Mouse (Mus musculus) C2C12 (cell line): ENCODE measurements around the gene Slc25a20.

ENCODE experiments used
- CTCF ChIP-seq: IDR thresholded peaks from one replicate; pipeline ENCODE4 v1.5.1; 2011; ENCODE audit not compliant: control insufficient read depth, insufficient read depth, insufficient read length
- FOSL1 ChIP-seq: IDR thresholded peaks from one replicate; pipeline ENCODE4 v1.8.0; 2011; ENCODE audit warnings: mild to moderate bottlenecking, low read length; ENCODE audit not compliant: poor library complexity, insufficient read depth, severe bottlenecking

- no peak for TF ChIP-seq CTCF
- TF ChIP-seq FOSL1 = no peak
Observed at GRCm38 (mm10) chr9:108617301-108617700, 44.6 kb upstream of the Slc25a20 start.
